Mouse (Mus musculus) adrenal gland, postnatal 14 days (tissue): ENCODE measurements around the gene Timp3. TPM values are rescaled to one million over a fixed set of nuclear protein-coding genes. Genes with fewer than 3 reads are reported as not detected.
"Not testable (repeated sequence)": the region's sequence is repeated elsewhere in the genome, so short reads cannot be mapped to it uniquely, and the experiment has no call there.

ENCODE experiments used
- DNase-seq: peaks from one replicate; pipeline ENCODE4 v3.0.0; 2021; ENCODE audit warnings: mixed read lengths
- total RNA-seq: library from RNA; stranded (reverse); gene quantifications from 2 replicates; pipeline ENCODE4 v1.2.3, GENCODE M21; 2021

Gene Timp3
- total RNA-seq, 1 experiment from 2014 or later: 283 TPM

DNA sequence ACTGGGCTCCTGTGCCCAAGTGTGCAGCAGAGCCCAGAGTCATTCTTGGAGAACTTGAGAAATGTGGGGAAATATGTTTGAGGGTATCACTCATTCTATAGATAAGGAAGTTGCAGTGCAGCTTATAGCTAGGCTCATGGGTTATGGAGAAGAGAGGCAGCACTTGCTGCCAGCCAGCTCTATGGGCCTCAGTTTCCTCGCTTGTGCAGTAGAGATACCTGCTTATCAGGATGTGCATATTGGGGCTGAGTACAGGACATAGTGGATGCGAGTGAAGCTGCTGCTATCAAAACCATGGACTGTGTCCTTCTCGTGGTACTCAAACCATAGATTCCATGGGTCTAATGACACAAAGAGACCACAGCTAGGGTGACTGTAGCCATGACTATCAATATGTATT is 52.3 kb downstream of the Timp3 start:
- no peak for DNase-seq

DNA sequence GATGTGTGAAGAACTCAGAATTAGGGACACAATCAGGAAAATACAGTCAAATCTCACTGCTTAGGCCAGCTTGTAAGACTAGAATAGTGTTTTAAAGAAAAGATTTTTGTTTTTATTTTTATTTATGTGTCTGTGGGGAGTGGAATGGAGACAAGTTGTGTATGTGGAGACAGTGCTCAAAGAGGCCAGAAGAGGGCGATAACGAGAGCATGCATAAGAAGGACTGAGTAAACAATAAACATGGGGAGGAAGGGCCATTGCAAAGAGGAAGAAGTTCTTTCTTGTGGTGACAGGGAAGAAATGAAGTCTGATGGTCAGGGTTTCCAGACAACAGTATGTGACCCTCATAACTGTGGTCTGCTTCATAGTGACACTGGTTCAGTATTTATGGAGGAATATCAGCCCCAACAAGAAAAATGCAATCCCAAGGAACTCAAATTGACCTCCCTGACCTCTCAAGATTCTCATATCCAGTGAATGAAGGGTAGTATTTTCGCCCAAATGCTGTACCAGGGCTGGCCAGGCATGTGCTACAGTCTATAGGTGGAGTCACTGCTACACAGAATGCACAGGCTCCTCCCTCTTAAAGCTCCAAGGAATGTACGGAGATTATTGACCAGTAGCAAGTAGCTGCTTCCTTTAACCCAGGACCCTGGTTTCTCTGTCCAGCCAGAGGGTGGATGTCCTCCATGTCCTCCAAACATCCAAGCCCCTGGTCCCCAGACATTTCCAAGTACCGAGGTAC is 56.8 kb downstream of the Timp3 start:
- DNase-seq: peak; percentile 47

DNA sequence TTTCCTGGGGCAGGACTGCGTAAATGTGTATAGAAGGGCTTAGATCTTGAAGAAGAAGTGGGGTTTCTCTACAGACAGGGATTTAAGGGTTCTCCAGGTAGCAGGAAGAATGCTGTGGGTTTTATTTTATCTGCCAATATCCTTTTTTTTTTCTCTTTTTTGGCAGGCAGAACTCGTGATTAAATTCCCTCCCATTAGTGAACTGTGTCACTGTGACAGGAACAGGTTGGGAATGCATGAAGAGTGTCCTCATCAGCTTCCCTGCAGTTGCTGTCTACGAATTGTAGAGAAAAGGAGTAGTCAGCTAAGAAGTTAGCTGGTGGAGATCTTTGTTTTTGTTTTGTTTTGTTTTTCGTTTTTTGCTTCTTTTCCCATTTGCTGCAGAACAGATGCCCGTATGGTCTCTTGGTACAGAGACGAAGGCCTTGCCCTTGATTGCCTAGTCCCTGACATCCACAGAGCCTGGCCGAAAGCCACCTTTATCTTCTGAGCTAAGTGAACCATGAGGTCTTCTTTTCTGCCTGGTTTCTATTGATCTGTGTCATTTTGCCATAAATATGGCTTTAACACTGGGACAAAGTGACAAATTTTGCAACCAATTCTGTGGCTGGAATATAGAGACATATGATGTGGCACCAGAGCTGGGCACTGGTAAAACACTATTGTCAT is 58.3 kb downstream of the Timp3 start:
- peak; percentile 48 for DNase-seq

DNA sequence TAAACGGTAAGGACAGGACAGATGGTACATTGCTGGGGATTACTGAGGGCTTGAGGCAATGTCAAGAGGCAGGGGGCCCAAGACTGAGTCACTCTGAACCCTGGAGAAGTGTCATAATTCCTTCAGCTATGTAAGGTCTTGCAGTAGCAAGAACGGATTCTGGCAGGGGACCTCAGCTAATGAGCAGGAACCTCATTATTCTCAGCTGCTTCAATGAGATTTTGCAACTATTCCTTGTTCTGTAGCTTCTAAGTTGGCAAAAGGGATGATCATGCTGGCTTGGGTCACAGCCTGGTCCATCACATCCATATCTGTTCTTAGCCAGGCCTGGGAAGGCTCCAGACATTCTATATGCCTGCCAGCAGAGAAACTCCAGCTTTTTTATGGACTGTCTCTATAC is 59.0 kb downstream of the Timp3 start:
- no peak for DNase-seq

DNA sequence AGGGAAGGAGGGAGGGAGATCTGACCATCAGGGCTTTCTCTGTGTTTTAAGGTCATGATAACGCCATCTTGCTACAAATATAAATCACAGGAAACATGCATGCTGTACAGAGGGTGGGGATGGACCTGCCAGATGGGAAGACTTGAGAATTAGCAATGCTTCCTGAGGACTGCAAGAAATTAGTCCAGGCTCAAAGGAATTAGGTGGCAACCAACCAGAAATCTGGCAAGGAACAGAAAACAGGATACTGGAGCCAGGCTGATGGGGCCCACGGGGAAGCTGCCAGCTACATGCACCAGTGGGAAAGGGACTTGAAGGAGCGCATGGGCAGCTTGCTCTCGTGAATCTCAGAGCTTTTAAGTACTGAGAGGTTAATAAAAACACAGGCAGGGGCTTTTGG is 59.5 kb downstream of the Timp3 start:
- peak; percentile 29 for DNase-seq

DNA sequence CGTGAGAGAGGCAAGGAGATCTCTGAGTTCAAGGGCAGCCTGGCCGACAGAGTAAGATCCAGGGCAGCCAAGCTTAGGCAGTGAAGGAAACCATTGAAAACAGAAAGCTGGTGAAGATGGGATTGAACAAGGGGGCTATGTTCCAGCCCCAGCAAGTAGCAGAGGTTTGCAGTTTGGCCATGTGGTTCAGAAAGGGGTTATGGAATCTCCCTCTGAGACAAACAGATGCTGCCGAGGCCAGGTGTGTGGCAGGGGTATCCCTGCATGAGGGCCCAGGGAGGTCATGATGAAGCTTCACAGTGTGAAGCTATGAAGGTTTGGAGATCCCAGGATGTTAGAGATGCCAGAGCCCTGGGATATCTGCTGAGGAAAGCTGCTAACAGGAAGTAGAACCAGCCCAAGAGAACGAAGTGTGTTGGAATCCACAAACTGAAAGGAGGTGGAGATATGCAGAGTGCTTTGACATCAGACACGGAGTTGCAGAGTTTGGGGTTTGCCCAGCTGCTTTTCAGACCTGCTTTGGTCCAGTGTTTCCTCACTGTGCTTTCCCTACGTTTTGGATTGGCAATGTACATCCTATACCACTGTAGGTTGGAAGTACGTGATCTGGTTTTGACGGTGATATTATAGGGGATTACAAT is 63.6 kb downstream of the Timp3 start:
- no peak for DNase-seq

DNA sequence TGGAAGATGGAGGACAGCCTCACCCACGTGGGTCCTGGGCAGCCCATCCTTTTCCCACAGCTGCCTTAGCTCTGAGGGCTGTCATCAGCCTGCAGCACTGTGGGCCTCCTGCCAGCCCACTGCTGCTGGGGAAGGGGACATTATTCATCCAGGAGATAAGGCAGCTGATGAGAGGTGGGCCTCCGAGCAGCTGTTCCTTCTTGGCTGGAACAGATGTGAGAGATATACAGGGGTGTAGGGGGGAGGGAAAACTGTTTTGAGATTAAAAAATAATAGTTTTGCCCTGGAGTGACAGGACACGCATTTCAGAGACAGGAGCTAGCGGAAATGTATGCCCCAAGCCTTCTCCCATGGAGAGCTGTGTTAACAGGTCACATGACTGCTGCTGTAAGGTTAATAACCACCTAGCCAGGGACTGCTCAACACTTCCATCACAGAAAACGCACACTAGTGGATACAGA is 65.5 kb downstream of the Timp3 start:
- peak; percentile 61 for DNase-seq

DNA sequence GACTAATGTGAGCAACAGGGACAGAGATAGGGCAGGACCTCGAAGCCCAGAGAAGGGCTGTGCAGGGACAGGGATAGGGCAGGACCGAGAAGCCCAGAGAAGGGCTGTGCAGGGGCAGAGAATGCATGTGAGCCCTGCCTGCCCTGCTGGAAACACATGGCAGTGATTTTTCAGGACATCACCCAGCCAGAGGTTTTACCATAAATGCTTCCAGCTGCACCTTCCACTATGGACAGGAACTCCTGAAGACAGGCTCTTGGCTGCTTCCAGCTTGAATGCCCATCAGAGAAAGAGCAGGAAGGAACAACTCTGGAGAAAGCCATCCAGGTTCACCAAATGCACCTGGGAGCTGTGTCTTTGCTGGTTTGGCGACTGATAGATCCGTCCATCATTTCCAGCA is 67.2 kb downstream of the Timp3 start:
- DNase-seq: no peak

DNA sequence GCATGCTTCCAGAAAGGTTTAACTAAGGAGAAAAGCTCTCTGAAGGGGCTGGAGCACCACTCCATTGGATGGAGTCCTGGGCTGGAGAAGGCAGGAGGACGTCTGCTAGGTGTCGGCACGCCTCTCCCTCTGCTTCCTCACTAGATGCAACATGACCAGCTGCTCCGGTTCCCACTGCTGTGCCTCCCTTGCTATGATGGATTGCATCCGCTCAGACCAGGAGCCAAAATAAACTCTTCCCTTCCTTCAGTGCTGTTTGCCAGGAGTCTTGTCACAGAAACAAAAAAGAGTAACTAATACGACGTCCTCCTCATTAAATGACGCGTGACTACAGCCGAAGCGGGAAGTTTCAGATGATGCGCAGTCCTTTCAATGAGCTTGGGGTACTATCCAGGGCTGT is 68.6 kb downstream of the Timp3 start:
- DNase-seq: peak; percentile 63

DNA sequence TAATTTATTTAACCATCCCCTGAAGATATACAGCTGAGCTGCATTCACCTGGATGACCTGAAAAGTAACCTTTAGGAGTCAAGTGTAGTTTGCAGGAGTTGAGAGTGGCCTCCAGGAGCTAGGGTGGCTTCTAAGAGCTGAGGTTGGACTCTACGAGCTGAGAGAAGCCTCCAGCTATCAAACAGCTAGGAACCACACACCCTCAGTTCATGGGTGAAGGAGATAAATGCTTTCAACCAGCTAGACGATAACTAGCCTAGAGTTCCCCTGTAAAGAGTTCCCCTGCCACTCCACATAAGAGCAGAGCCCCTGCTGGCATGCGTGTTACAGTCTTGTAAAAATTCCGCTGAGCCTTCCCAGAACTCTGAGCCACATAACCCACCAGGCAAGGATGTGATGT is 69.2 kb downstream of the Timp3 start:
- DNase-seq: no peak

DNA sequence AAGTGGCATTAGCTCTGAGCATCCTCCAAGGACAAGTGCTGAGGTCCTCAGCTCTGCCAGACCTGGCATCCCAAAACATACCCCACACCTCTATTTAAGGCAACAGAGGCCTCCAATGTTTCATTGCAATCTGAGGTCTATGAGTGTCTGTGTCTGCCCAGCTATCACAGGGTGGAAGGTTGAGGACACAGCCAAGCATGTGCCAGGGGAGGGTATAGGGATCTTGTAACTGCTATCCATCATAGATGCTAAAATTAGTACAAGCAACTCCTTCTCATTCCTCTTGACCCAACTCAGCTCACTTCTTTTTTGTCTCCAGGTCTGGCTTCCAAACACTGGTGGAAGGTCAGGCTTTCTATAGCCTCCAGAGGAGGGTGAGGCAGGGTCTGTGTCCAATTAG is 71.4 kb downstream of the Timp3 start:
- no peak for DNase-seq

DNA sequence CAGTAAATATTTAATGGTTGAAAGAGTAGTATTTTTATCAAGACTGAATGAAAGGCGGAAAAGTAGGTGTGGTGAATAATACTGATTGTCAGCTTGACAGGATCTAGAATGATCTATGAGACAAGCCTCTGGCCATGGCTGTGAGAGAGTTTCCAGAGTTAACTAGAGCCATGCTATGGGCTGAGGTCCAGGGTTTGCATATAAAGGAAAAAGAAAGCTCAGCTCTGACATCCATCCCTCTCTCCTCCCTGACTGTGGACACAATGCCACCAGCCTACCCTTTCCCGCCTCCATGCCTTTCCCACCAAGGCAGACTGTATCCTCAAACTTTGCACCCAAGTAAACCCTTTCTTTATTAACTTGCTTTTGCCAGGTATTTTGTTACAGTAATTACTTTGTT is 73.9 kb downstream of the Timp3 start:
- no peak for DNase-seq

DNA sequence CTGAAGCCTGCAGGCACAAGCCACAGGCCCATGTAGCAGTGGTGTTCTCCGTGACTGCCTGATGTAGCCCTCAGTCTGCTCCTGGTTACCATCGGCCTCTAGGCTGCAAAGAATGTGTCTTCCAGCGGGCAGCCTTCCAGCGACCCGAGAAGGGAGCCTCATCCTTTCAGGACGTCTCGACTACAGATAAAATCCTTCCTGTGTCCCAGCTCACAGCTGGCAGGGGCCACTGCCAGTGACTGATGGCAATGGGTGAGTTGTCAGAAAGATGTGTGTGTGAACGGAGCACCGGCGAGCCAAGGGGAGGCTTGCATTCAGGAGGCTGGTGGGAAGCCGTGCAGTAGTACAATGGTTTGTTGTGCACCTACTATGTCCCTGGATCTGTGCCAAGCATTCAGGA is 75.7 kb downstream of the Timp3 start:
- DNase-seq: peak; percentile 82

DNA sequence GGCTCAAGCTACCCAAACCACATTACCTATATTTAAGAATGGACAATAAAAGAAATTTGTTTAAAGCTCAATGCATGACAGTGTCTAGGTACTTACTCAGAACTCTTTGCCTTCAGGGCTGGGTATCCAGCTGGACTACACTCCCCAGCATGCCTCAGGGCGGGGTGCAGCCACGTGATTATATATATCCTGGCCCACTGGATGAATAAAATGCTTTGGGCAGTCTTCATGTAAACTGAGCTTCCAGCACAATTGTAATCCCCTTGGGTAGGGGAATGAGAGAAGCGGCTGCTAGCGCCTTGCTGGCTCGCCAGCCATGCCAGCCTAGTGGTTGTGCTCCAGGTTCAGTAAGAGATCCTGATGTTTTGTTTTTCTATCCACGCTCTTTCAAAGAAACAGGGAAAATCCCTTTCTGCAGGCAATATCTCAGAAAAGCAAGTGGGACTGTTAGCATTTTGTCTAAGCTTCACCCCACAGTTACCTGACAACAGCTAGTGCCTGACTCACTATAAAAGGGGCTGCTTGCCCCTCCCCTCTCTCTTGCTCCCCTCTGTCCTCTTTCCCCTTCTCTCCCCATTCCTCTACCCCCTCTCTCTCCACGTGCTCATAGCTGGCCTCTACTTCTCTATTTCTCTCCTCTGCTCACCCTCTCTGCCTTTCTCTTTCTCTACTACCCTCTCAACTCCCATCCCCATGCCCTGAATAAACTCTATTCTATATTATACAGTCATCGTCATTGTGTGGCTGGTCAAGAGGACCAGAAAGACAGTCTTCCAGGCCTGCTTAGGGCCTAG is 76.4 kb downstream of the Timp3 start:
- DNase-seq: peak; percentile 32

DNA sequence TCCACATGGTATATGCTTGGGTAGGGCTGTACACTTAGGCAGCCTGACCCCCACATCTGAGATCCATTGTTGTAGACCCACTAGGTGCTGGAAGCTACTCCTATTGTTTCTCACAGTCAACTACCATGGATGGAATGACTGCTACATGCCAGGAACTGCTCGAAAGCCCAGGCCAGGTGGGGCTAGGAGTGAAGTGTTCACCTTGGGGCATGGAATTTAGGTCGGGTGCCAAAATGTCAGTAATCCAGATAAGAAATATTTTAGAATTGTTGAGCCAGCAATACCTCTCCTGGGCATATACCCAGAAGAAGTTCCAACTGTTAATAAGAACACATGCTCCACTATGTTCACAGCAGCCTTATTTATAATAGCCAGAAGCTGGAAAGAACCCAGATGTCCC is 78.6 kb downstream of the Timp3 start:
- DNase-seq: not testable (repeated sequence)

DNA sequence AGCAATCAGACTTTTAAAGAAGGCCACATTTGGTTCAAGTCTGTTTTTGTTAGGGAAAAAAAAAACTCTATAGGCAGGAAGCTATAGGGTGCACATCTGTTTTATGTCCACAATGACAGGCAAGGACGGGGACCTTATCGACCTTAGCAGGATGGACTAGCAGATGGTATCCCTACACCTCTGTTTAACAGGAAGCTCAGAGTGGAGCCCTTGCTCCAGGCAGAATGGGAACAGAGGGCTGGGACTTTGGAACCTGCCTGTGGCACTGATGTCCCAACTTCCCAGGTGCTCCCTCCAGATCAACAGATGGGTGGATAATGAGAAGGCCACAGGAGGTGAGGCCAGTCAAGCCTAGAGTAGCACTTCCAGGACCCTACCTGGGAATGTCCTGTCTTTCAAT is 80.5 kb downstream of the Timp3 start:
- no peak for DNase-seq

DNA sequence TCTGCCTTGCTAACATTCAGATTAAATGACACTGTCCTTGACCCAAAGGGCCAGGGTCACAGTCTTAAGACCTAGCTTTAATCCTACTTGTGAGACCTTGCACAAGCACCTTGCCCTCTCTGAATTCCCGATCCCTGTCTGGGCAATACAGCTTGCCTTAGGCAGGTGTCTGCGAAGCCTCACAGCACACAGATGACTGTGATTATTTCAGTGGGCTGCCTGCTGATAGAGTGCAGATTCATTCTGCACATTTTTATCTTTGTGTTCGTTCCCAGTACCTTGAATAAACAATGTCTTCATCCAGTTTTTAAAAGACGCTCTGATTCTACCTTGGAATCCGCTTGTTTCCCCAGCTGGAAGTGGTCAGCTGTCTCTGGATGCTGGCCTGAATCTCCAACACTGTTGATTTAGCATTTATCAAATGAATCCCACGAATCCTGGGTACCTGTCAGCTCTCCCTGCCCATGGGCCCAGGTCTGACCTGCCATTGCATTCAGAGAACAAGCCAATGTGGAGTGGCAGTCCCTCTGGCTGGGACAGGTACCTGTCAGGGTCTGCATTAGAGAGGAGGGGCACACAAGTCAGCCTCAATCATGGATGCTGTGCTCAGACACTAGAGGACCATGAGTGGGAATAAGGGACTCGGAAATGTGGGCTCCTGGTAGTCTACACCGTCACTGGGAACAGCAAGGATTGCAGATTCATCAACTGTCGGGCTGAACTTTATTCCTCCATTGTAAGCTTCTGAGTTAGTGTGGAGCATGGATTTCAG is 81.2 kb downstream of the Timp3 start:
- no peak for DNase-seq

DNA sequence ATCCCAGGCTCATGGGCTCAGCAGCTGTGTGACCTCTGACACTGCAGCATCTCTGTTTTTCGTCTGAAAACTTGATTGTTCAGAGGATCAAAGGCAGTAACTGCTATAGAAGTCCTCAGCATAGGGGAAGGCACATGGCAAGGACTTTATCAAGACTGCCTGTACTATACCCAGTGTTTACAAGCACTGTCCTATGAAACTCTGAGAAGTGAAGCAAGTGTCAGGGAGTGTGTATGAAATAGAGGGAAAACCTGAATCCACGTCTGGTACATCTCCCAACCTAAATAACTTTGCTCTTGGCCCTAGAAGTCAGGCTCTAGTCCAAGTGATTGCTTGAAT is 81.7 kb downstream of the Timp3 start:
- no peak for DNase-seq

DNA sequence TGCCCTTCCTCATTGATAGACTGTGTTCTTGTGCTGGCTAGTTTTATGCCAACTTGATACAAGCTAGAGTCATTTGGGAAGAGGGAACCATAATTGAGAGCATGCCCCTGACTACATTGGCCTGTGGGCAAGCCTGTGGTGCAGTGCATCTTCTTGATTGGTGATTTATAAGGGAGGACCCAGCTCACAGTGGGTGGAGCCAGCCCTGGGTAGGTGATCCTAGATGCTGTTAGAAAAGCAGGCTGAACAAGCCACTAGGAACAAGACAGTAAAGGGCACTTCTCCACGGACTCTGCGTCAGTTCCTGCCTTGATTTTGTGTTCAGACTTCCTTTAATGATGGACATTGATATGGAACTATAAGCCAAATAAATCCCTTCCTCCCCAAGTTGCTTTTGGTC is 84.5 kb downstream of the Timp3 start:
- DNase-seq: no peak

DNA sequence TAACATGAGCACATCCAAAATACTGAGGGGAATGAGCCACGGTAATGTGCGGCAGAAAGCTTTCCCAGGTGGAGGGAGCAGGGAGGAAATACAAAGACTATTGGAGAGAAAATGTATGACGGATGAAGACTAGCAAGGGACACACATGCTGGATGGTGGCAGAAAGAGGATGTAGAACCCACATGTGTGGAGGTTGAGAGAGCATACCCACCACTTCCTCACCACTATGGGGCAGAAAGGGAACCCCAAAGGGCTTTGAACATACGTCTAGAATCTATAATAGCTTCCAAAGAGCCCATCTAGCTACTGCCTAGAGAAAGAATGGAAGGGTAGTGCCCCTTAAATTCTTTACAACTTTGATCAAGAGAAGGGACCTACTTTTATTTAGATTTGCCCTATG is 85.5 kb downstream of the Timp3 start:
- no peak for DNase-seq

DNA sequence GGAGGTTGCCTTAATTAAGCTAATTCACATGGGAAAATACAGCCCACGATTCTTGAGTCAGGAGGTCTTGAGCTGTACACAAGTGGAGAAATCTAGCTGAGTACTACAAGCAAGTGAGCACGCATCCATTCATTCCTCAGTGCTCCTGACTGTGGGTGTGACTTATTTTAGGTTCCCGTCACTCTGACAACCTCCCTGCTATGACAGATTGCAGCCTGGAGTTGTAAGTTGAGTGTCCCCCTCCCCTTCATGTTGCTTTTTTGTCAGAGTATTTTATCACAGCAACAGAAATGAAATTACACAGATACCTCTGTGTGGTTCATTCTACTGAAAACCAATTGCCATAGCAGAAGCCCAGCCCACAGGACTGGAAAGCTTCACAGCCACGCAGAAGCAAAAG is 86.1 kb downstream of the Timp3 start:
- DNase-seq: no peak

DNA sequence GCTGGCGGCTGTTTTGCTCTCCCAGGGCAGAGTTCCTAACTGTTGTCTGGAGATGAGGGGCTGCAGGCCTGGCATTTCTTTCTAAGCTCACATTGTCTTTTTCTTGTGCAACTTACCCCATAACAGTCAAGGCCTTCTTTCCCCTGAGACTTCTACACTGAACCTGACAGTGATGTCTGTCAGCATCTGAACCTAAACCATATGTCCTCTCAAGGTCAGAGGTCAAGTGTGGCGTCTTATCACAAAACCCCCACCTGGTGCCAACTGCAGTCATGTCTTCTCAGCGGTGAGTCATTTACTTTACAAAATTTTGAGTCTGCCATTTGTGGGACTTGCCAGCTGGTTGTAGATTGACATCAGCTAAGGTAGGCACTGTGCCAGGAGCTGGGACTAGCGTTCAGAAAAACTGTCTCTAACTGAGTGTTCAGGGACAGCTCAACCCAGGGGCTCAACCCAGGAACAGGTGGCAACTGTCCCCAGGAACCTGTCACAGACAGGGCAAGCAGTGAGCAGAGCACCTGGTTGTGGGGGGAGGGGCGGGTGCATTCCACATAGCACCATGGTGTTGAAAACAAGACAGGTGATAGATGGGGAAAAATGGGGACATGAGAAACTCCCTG is 87.8 kb downstream of the Timp3 start:
- DNase-seq: peak; percentile 59
